Mouse (Mus musculus) lung, embryonic 16.5 days (tissue): ENCODE measurements around the gene Med26. TPM values are rescaled to one million over a fixed set of nuclear protein-coding genes. Genes with fewer than 3 reads are reported as not detected.

Source experiments
- ATAC-seq: fragments of 200-750 bp; cut with Nextera tagmentation; 2 replicates; pipeline ENCODE4 v1.8.0; 2017; ENCODE audit warnings: low read depth, mild to moderate bottlenecking, moderate library complexity
- H3K27ac ChIP-seq: fragments of 300-500 bp; sonication (generic); 2 replicates; pipeline ENCODE4 v1.5.1; 2014; ENCODE audit warnings: mild to moderate bottlenecking, control low read depth, low read length
- H3K27me3 ChIP-seq: fragments of 300-500 bp; sonication (generic); 2 replicates; pipeline ENCODE4 v1.6.1; 2014; ENCODE audit warnings: low read depth, low read length, mixed read lengths; ENCODE audit not compliant: control insufficient read depth, insufficient read depth
- H3K36me3 ChIP-seq: fragments of 300-500 bp; sonication (generic); 2 replicates; pipeline ENCODE4 v1.6.1; 2014; ENCODE audit warnings: low read length; ENCODE audit not compliant: control insufficient read depth, insufficient read depth
- H3K4me1 ChIP-seq: fragments of 300-500 bp; sonication (generic); replicated peaks from 2 replicates; pipeline ENCODE4 v1.6.1; 2014; ENCODE audit warnings: low read length, mixed read lengths; ENCODE audit not compliant: control insufficient read depth, insufficient read depth
- H3K4me2 ChIP-seq: fragments of 300-500 bp; sonication (generic); 2 replicates; pipeline ENCODE4 v1.6.1; 2014; ENCODE audit warnings: low read depth, low read length, control low read depth
- H3K4me3 ChIP-seq: fragments of 300-500 bp; sonication (generic); 2 replicates; pipeline ENCODE4 v1.5.1; 2014; ENCODE audit warnings: mild to moderate bottlenecking, low read length, control low read depth
- H3K9ac ChIP-seq: fragments of 300-500 bp; sonication (generic); 2 replicates; pipeline ENCODE4 v1.6.1; 2014; ENCODE audit warnings: low read length, control low read depth
- H3K9me3 ChIP-seq: fragments of 300-500 bp; sonication (generic); 2 replicates; pipeline ENCODE4 v1.6.1; 2016; ENCODE audit warnings: low read length; ENCODE audit not compliant: control insufficient read depth
- WGBS: fragments of 180-500 bp; shearing (Covaris S2); extraction: QIAGEN DNeasy Blood & Tissue Kit; methylation state at CpG from one replicate; pipeline ENCODE4 v1.1.7; 2014; 5-methylcytosine and 5-hydroxymethylcytosine counted together
- polyA plus RNA-seq: library from polyadenylated mRNA; unstranded; fragments of >200 nt; fragmentation: Nextera tagmentation; extraction: Ambion mirVana; gene quantifications from 2 replicates; pipeline ENCODE4 v1.2.1, GENCODE M21; 2015

The Med26 gene
- polyA plus RNA-seq, 1 experiment from 2014 or later: 15.6 TPM

DNA sequence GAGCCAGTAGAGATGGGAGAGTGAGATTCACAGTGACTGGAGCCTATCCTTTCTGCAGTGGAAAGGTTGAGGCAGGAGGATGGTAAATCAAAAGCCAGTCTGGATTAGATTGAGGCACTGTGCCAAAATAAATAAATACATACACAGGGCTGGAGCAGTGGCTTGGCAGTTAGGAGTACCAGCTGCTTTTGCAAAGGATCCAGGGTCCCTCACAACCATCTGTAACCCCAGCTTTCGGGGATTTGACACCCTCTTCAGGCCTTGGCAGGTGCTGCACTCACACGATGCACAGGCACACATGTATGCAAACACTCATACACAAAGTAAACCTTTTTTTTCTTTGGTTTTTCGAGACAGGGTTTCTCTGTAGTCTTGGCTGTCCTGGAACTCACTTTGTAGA is 29.2 kb upstream of the Med26 start:
- Histone ChIP-seq H3K36me3 (no peaks in the 10 kb centered on the region), H3K9me3 (no peaks in the 10 kb centered on the region), H3K27ac (no peak overlapping the region), H3K9ac (no peak overlapping the region), H3K4me3 (no peak overlapping the region), H3K4me2 (no peak overlapping the region), H3K4me1 (peaks cover 7% of the 10 kb centered on the region), H3K27me3 (no peaks in the 10 kb centered on the region)
- WGBS: 67% methylated on average over 3 of the region's 3 CpGs
- no peak for ATAC-seq

GRCm38 (mm10) chr8:72575915-72576314 is 27.8 kb upstream of the Med26 start:
- WGBS: 94% methylated on average over 6 of the region's 6 CpGs
- H3K27ac ChIP-seq: no peak overlapping the region
- no peak overlapping the region for H3K4me3 ChIP-seq
- ATAC-seq: no peak
- H3K4me1 ChIP-seq: peaks cover 9% of the 10 kb centered on the region
- H3K4me2 ChIP-seq: no peak overlapping the region
- no peaks in the 10 kb centered on the region for H3K27me3 ChIP-seq
- H3K9ac ChIP-seq: no peak overlapping the region
- no peaks in the 10 kb centered on the region for H3K36me3 ChIP-seq
- H3K9me3 ChIP-seq: no peaks in the 10 kb centered on the region

DNA sequence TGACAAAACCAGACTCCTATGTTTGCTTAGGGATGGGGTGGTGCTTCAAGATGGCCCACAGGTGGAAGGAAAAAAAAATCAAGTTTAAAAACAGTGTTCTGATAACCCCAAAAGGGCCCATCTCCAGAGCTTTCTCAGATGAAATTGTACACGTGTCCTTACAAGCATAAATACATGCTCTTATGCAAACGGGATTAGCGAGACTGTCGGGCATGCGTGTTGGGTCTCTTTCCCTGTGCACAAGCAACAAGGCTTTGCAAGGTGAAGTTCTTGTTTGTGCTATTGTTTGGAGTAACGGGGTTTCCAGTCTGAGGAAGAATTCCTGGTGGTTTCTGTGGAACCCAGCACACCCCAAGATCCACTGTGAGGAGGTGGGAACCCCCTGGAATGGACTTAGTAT is 25.4 kb upstream of the Med26 start:
- H3K36me3 ChIP-seq: peaks cover 2% of the 10 kb centered on the region
- no peak overlapping the region for H3K9ac ChIP-seq
- H3K4me2 ChIP-seq: no peak overlapping the region
- peaks cover 20% of the 10 kb centered on the region for H3K4me1 ChIP-seq
- no peak for ATAC-seq
- H3K27ac ChIP-seq: no peak overlapping the region
- WGBS: 79% methylated on average over 6 of the region's 6 CpGs
- H3K9me3 ChIP-seq: no peaks in the 10 kb centered on the region
- no peaks in the 10 kb centered on the region for H3K27me3 ChIP-seq
- no peak overlapping the region for H3K4me3 ChIP-seq

DNA sequence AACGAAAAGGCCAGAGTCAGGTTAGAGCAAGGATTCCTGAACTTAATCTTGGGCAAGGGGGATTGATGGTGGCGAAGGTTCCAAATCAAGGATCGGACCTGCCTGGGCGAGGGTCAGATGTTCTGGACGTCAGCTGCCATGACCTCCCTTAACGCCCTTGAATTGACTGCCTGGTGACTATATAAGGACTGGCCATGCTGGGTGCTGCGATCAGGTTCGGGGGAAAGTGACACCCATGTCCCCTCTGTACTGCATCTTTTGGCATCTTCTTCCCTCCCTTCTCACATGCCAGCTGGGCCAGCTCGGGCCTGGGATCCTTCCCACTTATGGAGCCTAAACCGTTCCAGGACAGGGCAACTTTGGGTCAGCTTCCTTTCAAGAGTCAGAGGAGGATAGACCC is 24.4 kb upstream of the Med26 start:
- no peaks in the 10 kb centered on the region for H3K27me3 ChIP-seq
- H3K27ac ChIP-seq: peak overlapping the region; percentile 97; the same call in 1 of the 2 replicates
- no peaks in the 10 kb centered on the region for H3K9me3 ChIP-seq
- H3K36me3 ChIP-seq: peaks cover 11% of the 10 kb centered on the region
- peak overlapping the region; percentile 62 for H3K4me3 ChIP-seq
- H3K4me2 ChIP-seq: peak overlapping the region; percentile 97
- peak overlapping the region; percentile 82 for H3K9ac ChIP-seq
- ATAC-seq: no peak
- WGBS: 3% methylated on average over 10 of the region's 10 CpGs
- H3K4me1 ChIP-seq: peaks cover 20% of the 10 kb centered on the region

DNA sequence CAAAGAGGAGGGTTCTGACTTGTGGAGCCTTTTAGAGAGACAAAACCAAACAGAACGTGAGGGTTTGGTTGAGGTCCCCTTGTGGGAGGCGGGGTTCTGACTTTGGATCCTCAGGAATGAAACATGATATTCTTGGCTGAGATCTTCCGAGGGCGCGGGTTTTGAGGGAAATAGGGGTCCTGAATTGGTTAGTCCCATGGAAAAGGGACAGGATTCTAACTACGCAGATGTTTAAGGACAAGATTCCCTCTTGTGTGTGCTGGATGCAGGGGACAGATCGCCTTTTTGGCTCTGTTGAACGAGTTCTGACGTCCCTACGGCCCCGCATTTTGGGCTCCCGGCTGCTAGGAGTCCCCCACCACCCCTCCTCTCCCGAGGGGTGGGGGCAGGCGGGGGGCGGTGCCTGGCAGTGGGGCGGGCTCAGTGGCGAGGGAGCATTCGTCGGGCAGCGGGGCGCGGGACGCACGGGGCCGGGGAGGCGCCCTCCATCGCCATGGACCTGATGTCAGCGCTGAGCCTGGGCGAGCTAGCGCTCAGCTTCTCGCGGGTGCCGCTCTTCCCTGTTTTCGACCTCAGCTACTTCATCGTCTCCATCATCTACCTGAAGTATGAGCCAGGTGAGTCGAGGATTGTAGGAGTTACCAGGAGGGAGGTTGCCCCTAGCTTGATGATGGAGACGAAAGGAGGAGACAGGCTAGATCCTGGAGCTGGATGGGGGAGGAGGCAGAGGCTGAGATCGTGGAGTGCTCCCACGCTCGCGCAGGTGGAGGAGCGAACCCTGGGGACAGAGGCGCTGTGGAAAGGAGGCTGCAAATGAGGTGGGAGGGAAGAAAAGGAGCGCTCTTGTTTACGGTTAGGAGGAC is 23.8 kb upstream of the Med26 start, which contains the start of gene Tmem38a:
Gene Tmem38a, plus strand, starts transcription at position 445 of the 863 bp plus-strand sequence.
- peaks cover 20% of the 10 kb centered on the region for H3K4me1 ChIP-seq
- H3K4me2 ChIP-seq: peak within 1 kb of the TSS; percentile 97
- under 1% methylated on average over 45 of the region's 45 CpGs for WGBS
- peak within 1 kb of the TSS; percentile 82 for H3K9ac ChIP-seq
- peaks cover 15% of the 10 kb centered on the region for H3K36me3 ChIP-seq
- ATAC-seq: peak; percentile 57
- H3K27me3 ChIP-seq: no peaks in the 10 kb centered on the region
- H3K9me3 ChIP-seq: no peaks in the 10 kb centered on the region
- H3K4me3 ChIP-seq: peak within 1 kb of the TSS; percentile 62
- H3K27ac ChIP-seq: peak within 1 kb of the TSS; percentile 97

GRCm38 (mm10) chr8:72570633-72571610 is 22.9 kb upstream of the Med26 start, which contains the start of gene Smim7:
TSS of gene Smim7 (minus strand) at chr8:72571088.
- whole genome bisulfite sequencing: under 1% methylated on average over 51 of the region's 52 CpGs
- H3K36me3 ChIP-seq: peaks cover 21% of the 10 kb centered on the region
- peak within 1 kb of the TSS; percentile 62 for H3K4me3 ChIP-seq
- peaks cover 20% of the 10 kb centered on the region for H3K4me1 ChIP-seq
- ATAC-seq: peak; percentile 96
- H3K9ac ChIP-seq: peak within 1 kb of the TSS; percentile 82
- peak within 1 kb of the TSS; percentile 97 for H3K27ac ChIP-seq
- H3K4me2 ChIP-seq: peak within 1 kb of the TSS; percentile 97
- no peaks in the 10 kb centered on the region for H3K27me3 ChIP-seq
- H3K9me3 ChIP-seq: no peaks in the 10 kb centered on the region

DNA sequence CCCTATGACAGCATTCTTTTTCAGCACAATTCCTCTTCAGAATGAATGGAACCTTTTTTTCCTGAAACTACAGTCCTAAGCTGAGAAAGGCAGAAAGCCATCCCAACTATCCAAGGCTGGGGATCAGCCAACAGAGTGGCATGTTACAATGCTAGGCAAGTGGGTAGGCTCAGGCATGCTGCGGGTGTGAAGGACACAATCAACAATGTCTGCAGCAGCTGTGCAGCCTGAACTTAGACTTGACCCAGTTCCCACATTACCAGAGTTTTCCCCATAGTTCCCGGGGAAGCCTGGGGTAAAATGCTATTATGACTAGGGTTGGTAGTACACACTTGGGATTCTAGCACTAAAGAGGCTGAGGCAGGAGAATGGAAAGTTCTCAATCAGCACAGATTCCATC is 17.9 kb upstream of the Med26 start:
- no peak overlapping the region for H3K4me3 ChIP-seq
- peaks cover 11% of the 10 kb centered on the region for H3K4me1 ChIP-seq
- 91% methylated on average over 2 of the region's 2 CpGs for WGBS
- no peaks in the 10 kb centered on the region for H3K27me3 ChIP-seq
- no peak overlapping the region for H3K4me2 ChIP-seq
- no peaks in the 10 kb centered on the region for H3K9me3 ChIP-seq
- H3K9ac ChIP-seq: no peak overlapping the region
- no peak for ATAC-seq
- peaks cover 37% of the 10 kb centered on the region for H3K36me3 ChIP-seq
- no peak overlapping the region for H3K27ac ChIP-seq

GRCm38 (mm10) chr8:72561111-72561689 is 13.1 kb upstream of the Med26 start:
- H3K27me3 ChIP-seq: no peaks in the 10 kb centered on the region
- ATAC-seq: no peak
- 77% methylated on average over 1 of the region's 1 CpGs for WGBS
- peaks cover 18% of the 10 kb centered on the region for H3K36me3 ChIP-seq
- H3K9me3 ChIP-seq: no peaks in the 10 kb centered on the region
- H3K4me2 ChIP-seq: no peak overlapping the region
- no peak overlapping the region for H3K4me3 ChIP-seq
- H3K4me1 ChIP-seq: no peaks in the 10 kb centered on the region
- H3K27ac ChIP-seq: no peak overlapping the region
- H3K9ac ChIP-seq: no peak overlapping the region
